Mouse (Mus musculus) common myeloid progenitor, adult 5-6 weeks (primary cell): ENCODE results near the gene Irs4. TPM values are rescaled to one million over a fixed set of nuclear protein-coding genes. Genes with fewer than 3 reads are reported as not detected.

Experiments used
- ATAC-seq: replicated peaks from 2 replicates; pipeline ENCODE4 v1.8.0; 2016; ENCODE audit warnings: low read depth, mild to moderate bottlenecking, moderate TSS enrichment, inconsistent platforms; ENCODE audit not compliant: poor library complexity, severe bottlenecking
- total RNA-seq: library from RNA; stranded (forward); fragments of 200-1000, 187-1606 nt; gene quantifications from 2 replicates; pipeline ENCODE4 v1.2.3, GENCODE M21; 2017

Gene Irs4
- total RNA-seq = not detected in 2 replicates

- 0 out of 2 replicates have a peak, but pooled peaks have one; percentile 4 for ATAC-seq
Measured at GRCm38 (mm10) chrX:141724937-141725918, at the start of gene Irs4. Gene Irs4 (minus strand): TSS chrX:141725263.

GRCm38 (mm10) chrX:141750360-141750759, 25.3 kb upstream of the Irs4 start:
- no peak for ATAC-seq

GRCm38 (mm10) chrX:141729570-141729969, 4.5 kb upstream of the Irs4 start:
- no peak for ATAC-seq

- ATAC-seq = peak; percentile 36; the same call in 1 of the 2 replicates
Measured at GRCm38 (mm10) chrX:141724391-141724891, 622 bp downstream of the Irs4 start.

- no peak for ATAC-seq
Measured at GRCm38 (mm10) chrX:141723936-141724335, 1.1 kb downstream of the Irs4 start.

- peak; percentile 34; the same call in 1 of the 2 replicates for ATAC-seq
Measured at GRCm38 (mm10) chrX:141721725-141722124, 3.3 kb downstream of the Irs4 start.

Other genes with a start within 250 kb of the Irs4 start
- not detected in 2 replicates for gene Col4a5, start 249.9 kb downstream of the Irs4 start, total RNA-seq
- gene Gm15294, start 150.0 kb upstream of the Irs4 start, total RNA-seq = not detected in 2 replicates